Mouse (Mus musculus): Measurements from ENCODE around the gene Ace3. TPM values are rescaled to one million over a fixed set of nuclear protein-coding genes. Genes with fewer than 3 reads are reported as not detected.
A peak's percentile ranks its signal among the peaks of the same experiment; 100 is the strongest.

The Ace3 gene
- total and polyA plus RNA-seq, 2 experiments from 2014 or later = not detected

- 87% methylated on average over 5 of the region's 5 CpGs for WGBS
- DNase-seq (ENCODE audit: low spot score) = no peak
- Histone ChIP-seq H3K9me3 (replicated peaks; ENCODE audit: control insufficient read depth, low read length) (no peaks in the 10 kb centered on the region), H3K27me3 (ENCODE audit: control insufficient read depth, insufficient read depth, low read length) (no peaks in the 10 kb centered on the region; the same call in 1 of the 2 replicates), H3K4me3 (ENCODE audit: low read depth, low read length) (no peak overlapping the region), H3K4me1 (ENCODE audit: control insufficient read depth, insufficient read depth) (no peaks in the 10 kb centered on the region), H3K9ac (replicated peaks; ENCODE audit: low read depth, low read length) (no peak overlapping the region), H3K4me2 (ENCODE audit: low read depth, low read length) (no peak overlapping the region), H3K27ac (ENCODE audit: low read depth) (no peak overlapping the region), H3K36me3 (replicated peaks; ENCODE audit: control insufficient read depth, insufficient read depth, low read length) (no peaks in the 10 kb centered on the region)
- TF ChIP-seq EP300 (IDR thresholded peaks at IDR 0.05; ENCODE audit: low read depth) (no peak), CTCF (IDR thresholded peaks at IDR 0.05; ENCODE audit: low read depth) (no peak)
- no peak for ATAC-seq (ENCODE audit: insufficient read depth, low read depth)
These were observed 18.8 kb upstream of the Ace3 start for GRCm38 (mm10) chr11:105975636-105976035.

- Histone ChIP-seq H3K9ac (replicated peaks; ENCODE audit: low read depth, low read length) (no peak overlapping the region), H3K27ac (ENCODE audit: low read depth) (no peak overlapping the region), H3K4me3 (ENCODE audit: low read depth, low read length) (no peak overlapping the region), H3K4me1 (ENCODE audit: control insufficient read depth, insufficient read depth) (no peaks in the 10 kb centered on the region), H3K36me3 (replicated peaks; ENCODE audit: control insufficient read depth, insufficient read depth, low read length) (no peaks in the 10 kb centered on the region), H3K27me3 (ENCODE audit: control insufficient read depth, insufficient read depth, low read length) (no peaks in the 10 kb centered on the region), H3K9me3 (replicated peaks; ENCODE audit: control insufficient read depth, low read length) (no peaks in the 10 kb centered on the region), H3K4me2 (ENCODE audit: low read depth, low read length) (no peak overlapping the region)
- ATAC-seq (ENCODE audit: insufficient read depth, low read depth) (no peak), DNase-seq (ENCODE audit: low spot score) (no peak)
- WGBS = 68% methylated on average over 2 of the region's 2 CpGs
- TF ChIP-seq EP300 (IDR thresholded peaks at IDR 0.05; ENCODE audit: low read depth) (no peak), CTCF (IDR thresholded peaks at IDR 0.05; ENCODE audit: low read depth) (no peak)
These were observed 16.2 kb upstream of the Ace3 start for GRCm38 (mm10) chr11:105978232-105978631.

- ATAC-seq (ENCODE audit: insufficient read depth, low read depth) (no peak), DNase-seq (ENCODE audit: low spot score) (no peak)
- Histone ChIP-seq H3K9ac (replicated peaks; ENCODE audit: low read depth, low read length) (no peak overlapping the region), H3K36me3 (replicated peaks; ENCODE audit: control insufficient read depth, insufficient read depth, low read length) (no peaks in the 10 kb centered on the region), H3K4me1 (ENCODE audit: control insufficient read depth, insufficient read depth) (no peaks in the 10 kb centered on the region), H3K27me3 (ENCODE audit: control insufficient read depth, insufficient read depth, low read length) (no peaks in the 10 kb centered on the region), H3K4me2 (ENCODE audit: low read depth, low read length) (no peak overlapping the region), H3K27ac (ENCODE audit: low read depth) (no peak overlapping the region), H3K9me3 (replicated peaks; ENCODE audit: control insufficient read depth, low read length) (no peaks in the 10 kb centered on the region), H3K4me3 (ENCODE audit: low read depth, low read length) (no peak overlapping the region)
- TF ChIP-seq EP300 (IDR thresholded peaks at IDR 0.05; ENCODE audit: low read depth) (no peak), CTCF (IDR thresholded peaks at IDR 0.05; ENCODE audit: low read depth) (no peak)
- 53% methylated on average over 5 of the region's 5 CpGs for WGBS
These were observed 15.8 kb upstream of the Ace3 start for GRCm38 (mm10) chr11:105978634-105979033.

DNA sequence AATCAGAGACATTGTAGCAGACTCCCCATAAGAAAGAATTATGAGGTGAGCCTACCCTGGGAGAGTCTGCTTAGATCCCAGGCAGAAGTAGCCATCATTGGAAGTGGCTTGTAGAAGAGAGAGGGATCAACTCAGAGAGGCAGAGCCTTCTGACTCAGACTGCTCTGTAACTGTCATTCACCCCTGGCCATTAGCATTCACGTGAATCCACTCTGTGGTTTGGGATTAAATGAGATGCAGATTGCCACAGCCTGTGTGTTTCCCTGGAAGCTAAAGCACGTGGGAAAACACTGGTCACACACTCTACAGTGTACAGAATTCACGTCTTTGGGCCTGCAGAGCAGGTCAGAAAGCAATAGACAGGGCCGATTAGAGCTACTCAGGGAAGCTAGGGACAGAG is 10.0 kb upstream of the Ace3 start:
- 60% methylated on average over 4 of the region's 4 CpGs for WGBS
- H3K27ac ChIP-seq (ENCODE audit: low read depth) = no peak overlapping the region
- no peaks in the 10 kb centered on the region for H3K36me3 ChIP-seq (replicated peaks; ENCODE audit: control insufficient read depth, insufficient read depth, low read length)
- no peak overlapping the region for H3K9ac ChIP-seq (replicated peaks; ENCODE audit: low read depth, low read length)
- no peak overlapping the region for H3K4me3 ChIP-seq (ENCODE audit: low read depth, low read length)
- TF ChIP-seq CTCF (IDR thresholded peaks at IDR 0.05; ENCODE audit: low read depth) (no peak), EP300 (IDR thresholded peaks at IDR 0.05; ENCODE audit: low read depth) (no peak)
- no peak overlapping the region for H3K4me2 ChIP-seq (ENCODE audit: low read depth, low read length)
- H3K4me1 ChIP-seq (ENCODE audit: control insufficient read depth, insufficient read depth) = no peaks in the 10 kb centered on the region
- ATAC-seq (ENCODE audit: insufficient read depth, low read depth) = no peak
- H3K9me3 ChIP-seq (replicated peaks; ENCODE audit: control insufficient read depth, low read length) = no peaks in the 10 kb centered on the region
- DNase-seq (ENCODE audit: low spot score) = no peak
- H3K27me3 ChIP-seq (ENCODE audit: control insufficient read depth, insufficient read depth, low read length) = no peaks in the 10 kb centered on the region

- no peak; the same call in 1 of the 2 replicates for ATAC-seq (ENCODE audit: insufficient read depth, low read depth)
- Histone ChIP-seq H3K4me3 (ENCODE audit: low read depth, low read length) (no peak overlapping the region), H3K36me3 (replicated peaks; ENCODE audit: control insufficient read depth, insufficient read depth, low read length) (no peaks in the 10 kb centered on the region), H3K9ac (replicated peaks; ENCODE audit: low read depth, low read length) (no peak overlapping the region), H3K4me2 (ENCODE audit: low read depth, low read length) (no peak overlapping the region), H3K27me3 (ENCODE audit: control insufficient read depth, insufficient read depth, low read length) (no peaks in the 10 kb centered on the region), H3K9me3 (replicated peaks; ENCODE audit: control insufficient read depth, low read length) (no peaks in the 10 kb centered on the region), H3K27ac (ENCODE audit: low read depth) (no peak overlapping the region), H3K4me1 (ENCODE audit: control insufficient read depth, insufficient read depth) (no peaks in the 10 kb centered on the region)
- TF ChIP-seq CTCF (IDR thresholded peaks at IDR 0.05; ENCODE audit: low read depth) (no peak), EP300 (IDR thresholded peaks at IDR 0.05; ENCODE audit: low read depth) (no peak)
- WGBS = 48% methylated on average over 6 of the region's 6 CpGs
- DNase-seq (ENCODE audit: low spot score) = peak; percentile 12
These were observed 7.0 kb upstream of the Ace3 start for GRCm38 (mm10) chr11:105987446-105987845.

GRCm38 (mm10) chr11:105989446-105989845 is 5.0 kb upstream of the Ace3 start:
- H3K4me1 ChIP-seq (ENCODE audit: control insufficient read depth, insufficient read depth) = no peaks in the 10 kb centered on the region

More at GRCm38 (mm10) chr11:105989446-105989845, 5.0 kb upstream of the Ace3 start:
- DNase-seq (ENCODE audit: low spot score) (no peak), ATAC-seq (ENCODE audit: insufficient read depth, low read depth) (no peak)
- Histone ChIP-seq H3K36me3 (replicated peaks; ENCODE audit: control insufficient read depth, insufficient read depth, low read length) (no peaks in the 10 kb centered on the region), H3K27me3 (ENCODE audit: control insufficient read depth, insufficient read depth, low read length) (no peaks in the 10 kb centered on the region), H3K27ac (ENCODE audit: low read depth) (no peak overlapping the region), H3K9ac (replicated peaks; ENCODE audit: low read depth, low read length) (no peak overlapping the region), H3K9me3 (replicated peaks; ENCODE audit: control insufficient read depth, low read length) (no peaks in the 10 kb centered on the region), H3K4me3 (ENCODE audit: low read depth, low read length) (no peak overlapping the region), H3K4me2 (ENCODE audit: low read depth, low read length) (no peak overlapping the region)
- TF ChIP-seq CTCF (IDR thresholded peaks at IDR 0.05; ENCODE audit: low read depth) = no peak
- no peak for TF ChIP-seq EP300 (IDR thresholded peaks at IDR 0.05; ENCODE audit: low read depth)
- 66% methylated on average over 6 of the region's 6 CpGs for WGBS
